Mouse (Mus musculus): Measurements from ENCODE around the gene Ndrg4. TPM values are rescaled to one million over a fixed set of nuclear protein-coding genes. Genes with fewer than 3 reads are reported as not detected.

The Ndrg4 gene
- total RNA-seq, 2 experiments from 2014 or later = 1,722 to 1,837 TPM

DNA sequence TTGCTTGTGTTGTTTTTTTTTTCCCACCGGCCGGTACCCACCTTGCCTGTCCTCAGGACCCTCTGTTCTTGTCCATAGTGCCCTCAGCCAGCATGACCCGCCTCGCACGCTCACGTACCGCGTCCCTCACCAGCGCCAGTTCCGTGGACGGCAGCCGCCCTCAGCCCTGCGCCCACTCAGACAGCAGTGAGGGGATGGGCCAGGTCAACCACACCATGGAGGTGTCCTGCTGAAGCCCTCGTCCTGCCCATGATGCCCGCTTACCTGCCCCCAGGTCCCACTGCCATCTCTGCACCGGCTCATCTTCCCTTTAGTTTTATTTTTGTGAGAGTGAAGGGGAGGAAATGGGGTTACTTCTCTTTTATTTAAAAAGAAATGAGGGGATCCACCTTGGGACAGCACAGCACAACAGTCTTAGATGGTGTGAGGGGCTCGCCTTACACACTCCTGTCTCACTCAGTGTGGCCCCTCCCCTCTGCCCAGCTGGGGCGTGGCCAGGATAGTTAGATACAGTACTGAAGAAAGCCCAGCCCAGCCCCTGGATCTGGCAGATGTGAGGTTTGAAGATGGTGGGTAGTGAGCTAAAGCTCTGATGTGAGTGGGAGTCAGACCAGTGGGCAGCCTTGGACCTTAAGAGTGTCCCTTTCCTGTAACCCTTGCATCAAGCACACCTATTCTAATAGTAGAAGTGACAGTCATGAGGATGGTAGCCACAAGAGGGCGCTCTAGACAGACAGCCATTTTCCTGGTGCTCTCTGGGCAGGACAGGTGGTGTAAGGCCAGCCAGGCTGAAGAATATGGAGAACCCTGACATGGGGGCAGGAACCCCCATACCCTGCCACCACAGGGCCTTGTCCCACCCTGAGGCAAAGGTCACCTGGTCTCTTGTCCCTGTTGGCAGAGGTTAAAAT is 36.6 kb downstream of the Ndrg4 start:
- peak in 1 of 2 experiments; percentile 70 for DNase-seq (ENCODE audit: low spot score in 2 of 2)
- intact Hi-C loops (cut with DNase I) = no loop called here

DNA sequence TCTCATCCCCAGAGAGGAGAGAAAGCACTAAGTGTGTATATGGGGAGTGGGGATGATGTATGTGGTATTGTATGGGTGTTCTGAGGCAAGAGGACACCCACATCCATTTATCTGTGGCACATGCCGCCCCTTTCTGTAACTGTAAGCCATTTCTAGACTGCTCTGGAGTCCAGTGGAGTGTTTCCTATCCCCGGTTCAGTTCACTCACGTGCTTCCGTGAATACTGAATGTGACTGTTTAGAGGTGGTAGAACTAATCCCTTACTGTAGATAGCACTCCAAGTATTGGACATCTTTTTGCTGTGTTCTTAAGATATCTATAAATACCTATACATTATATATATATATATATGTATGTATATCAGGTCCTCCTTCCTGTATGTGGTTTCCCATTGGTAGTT is 37.6 kb downstream of the Ndrg4 start:
- no peak for DNase-seq (ENCODE audit: low spot score in 2 of 2)
- intact Hi-C loops (cut with DNase I) = no loop called here

DNA sequence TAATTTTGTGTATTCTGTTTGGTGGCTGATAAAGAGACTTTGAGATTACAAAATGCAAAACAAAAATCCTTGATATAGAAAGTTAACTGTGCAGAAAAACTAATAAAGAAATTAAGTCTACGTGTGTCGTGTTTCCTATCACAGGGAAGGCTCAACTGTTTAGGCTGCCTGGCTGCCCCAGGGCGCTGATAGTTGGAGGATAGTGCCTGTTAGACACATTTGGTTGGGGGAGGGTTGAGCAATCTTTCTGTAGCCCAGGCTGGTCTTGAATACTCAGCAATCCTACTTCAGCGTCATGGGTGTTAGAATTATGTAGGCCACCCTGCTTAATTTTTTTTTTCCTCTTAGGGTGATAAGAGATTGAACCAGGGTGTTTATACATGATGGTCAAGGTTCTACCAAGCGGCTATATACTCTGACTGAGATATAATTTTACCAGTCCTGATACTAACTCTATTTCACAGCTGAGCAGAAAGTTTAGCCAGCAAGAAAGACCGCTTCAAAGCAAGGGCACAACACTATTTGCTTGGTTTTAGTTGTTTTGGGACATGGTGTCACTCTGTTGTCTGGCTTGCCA is 38.1 kb downstream of the Ndrg4 start:
- DNase-seq (ENCODE audit: low spot score in 2 of 2) = no peak
- intact Hi-C loops (cut with DNase I) = loop anchor here (5.0 kb wide), 1 partner anchor 117 kb away; no protein-coding TSS in a partner anchor

DNA sequence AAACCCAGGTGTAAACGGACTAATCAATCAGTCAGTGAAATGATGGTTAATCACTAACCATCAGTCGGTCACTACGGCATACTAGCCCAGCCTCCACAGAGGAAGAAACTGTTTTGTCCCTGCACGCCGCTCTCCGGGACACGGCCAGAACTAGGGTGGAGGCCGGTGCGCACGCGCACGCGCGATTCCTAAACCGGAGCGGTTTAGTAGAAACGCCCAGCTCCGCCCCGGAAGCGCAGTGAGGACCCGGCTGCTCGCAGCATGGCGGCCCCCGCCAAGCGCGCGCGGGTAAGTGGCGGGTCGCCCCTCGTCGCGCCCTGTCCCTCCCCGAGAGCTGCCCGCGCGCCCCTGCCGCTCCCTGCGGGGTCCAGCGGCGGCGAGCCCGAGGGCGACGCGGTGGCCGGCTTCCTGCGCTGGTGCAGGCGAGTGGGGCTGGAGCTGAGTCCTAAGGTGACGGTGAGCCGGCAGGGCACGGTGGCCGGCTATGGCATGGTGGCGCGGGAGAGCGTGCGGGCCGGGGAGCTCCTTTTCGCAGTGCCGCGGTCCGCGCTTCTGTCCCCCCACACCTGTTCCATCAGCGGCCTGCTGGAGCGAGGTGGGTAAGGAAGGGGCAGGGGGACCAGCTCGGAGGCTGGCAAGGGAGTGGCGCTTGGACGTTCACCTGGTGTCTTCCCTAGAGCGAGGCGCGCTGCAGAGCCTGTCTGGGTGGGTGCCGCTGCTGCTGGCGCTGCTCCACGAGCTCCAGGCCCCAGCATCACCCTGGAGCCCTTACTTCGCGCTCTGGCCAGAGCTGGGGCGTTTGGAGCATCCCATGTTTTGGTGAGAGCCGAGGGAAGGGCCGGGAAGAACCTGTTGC is 39.1 kb downstream of the Ndrg4 start, which contains the start of gene Setd6:
Gene Setd6 (plus strand): TSS at position 206 of the 856 bp plus-strand sequence.
- DNase-seq (ENCODE audit: low spot score in 2 of 2) = peak; percentile 88
- intact Hi-C loops (cut with DNase I) = loop anchor here (5.0 kb wide), 1 partner anchor 116 kb away; no protein-coding TSS in a partner anchor

DNA sequence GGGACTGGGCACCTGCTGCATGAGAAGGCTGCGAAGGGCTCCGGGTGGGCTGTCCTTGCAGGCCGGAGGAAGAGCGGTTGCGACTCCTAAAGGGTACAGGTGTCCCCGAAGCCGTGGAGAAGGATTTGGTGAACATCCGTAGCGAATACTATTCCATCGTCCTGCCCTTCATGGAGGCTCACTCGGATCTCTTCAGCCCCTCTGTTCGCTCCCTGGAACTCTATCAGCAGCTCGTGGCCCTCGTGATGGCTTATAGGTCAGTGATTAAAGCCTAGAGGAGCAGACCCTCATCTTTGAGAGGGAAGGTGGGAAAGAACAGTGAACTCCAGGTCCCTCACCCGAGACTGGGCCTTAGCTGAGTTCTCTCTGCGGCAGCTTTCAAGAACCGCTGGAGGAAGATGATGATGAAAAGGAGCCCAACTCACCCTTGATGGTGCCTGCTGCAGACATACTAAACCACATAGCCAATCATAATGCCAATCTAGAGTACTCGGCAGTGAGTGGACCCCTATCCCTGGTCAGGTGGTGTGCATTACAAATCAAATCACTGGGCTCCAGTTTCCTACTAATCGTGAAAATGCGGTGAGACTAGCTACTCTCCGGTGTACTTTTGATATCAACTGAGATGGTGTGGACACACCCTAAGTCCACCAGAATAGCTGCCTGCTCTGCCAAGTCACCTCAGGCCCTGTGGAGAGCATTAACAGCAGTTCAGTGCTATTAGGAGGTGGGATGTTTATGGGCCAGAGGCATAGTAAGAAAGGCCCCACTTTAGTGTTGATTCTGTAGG is 40.0 kb downstream of the Ndrg4 start:
- no peak for DNase-seq (ENCODE audit: low spot score in 2 of 2)

DNA sequence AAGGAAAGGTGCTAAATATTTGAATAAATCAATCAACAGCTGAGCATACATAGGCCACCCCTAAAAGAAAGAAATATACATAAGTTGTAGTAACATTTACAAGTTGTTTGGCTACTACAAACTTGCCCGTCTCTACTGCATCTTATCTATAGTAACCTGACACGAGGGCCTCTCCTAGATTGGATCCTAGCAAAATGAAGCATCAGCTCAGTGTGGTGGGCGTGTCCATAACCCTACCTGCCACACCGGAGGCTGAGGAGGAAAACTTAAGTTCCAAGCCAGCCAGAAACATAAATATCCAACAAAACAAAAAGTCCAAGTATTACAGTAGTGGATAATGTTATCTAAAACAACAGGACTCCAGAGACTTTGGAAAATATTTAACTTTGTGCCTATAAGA is 50.8 kb downstream of the Ndrg4 start:
- intact Hi-C loops (cut with DNase I) = no loop called here
- DNase-seq (ENCODE audit: low spot score in 2 of 2) = no peak

More for the DNA sequence above, 40.0 kb downstream of the Ndrg4 start:
- intact Hi-C loops (cut with DNase I) = loop anchor here (5.0 kb wide), 1 partner anchor 116 kb away; no protein-coding TSS in a partner anchor

DNA sequence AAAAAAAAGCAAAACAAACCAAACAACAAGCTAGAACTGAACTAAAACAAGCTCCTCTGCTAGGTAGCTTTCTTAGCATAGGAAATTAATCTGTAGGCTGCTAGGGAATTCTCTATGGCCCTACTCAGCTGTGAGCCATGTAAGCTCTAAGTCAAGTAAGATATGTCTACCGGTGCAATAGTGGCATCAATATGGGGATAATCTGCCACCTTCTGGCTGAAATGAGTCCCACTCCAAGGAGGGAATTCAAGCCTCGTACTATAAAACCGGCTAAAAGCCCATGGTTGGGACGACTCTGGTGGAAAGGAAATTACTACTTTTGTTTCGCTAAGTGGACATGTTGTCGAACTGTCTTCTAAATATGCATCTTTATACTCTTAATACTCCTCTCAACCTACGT is 61.8 kb downstream of the Ndrg4 start:
- no peak for DNase-seq (ENCODE audit: low spot score in 2 of 2)
- intact Hi-C loops (cut with DNase I) = no loop called here

DNA sequence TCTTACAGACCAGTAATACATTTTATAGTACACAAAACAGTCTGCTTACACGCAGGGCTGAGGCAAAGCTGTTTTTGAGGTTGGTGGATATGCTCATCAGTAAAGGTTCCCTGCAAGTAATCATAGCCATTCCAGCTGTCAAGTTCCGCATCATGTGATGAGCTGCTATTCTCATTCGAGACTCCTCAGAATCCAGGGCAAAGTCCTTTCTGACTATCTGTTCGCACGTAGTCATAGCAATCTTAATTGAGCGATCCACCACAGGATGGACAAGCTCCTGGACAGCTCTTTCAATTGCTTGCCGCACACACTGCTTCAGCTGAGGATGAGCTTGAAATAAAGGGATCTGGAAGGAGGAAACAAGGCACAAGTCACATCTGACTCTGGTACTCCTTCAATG is 65.0 kb downstream of the Ndrg4 start:
- no peak for DNase-seq (ENCODE audit: low spot score in 2 of 2)
- intact Hi-C loops (cut with DNase I) = loop anchor here (10.0 kb wide), 1 partner anchor 257 kb away; no protein-coding TSS in a partner anchor

DNA sequence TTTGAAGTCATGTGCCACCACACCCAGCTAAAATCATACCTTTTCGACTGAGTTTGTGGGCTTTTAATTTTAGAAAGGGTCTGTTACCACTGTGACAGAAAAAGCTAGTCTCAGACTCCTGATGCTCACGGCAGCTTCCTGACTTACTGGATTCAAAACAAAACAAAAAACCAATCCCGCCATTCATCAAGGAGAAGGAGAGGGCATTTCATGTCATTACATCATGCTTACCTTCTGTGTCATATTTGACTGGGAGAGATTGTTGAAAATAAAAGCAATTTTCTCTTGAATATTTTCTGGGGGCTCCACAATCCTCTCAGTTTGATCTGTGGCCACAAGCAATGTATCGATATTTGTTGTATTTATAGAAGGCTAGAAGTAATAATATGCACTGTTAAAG is 71.2 kb downstream of the Ndrg4 start:
- no peak for DNase-seq (ENCODE audit: low spot score in 2 of 2)
- intact Hi-C loops (cut with DNase I) = loop anchor here (10.0 kb wide), 1 partner anchor 263 kb away; no protein-coding TSS in a partner anchor

DNA sequence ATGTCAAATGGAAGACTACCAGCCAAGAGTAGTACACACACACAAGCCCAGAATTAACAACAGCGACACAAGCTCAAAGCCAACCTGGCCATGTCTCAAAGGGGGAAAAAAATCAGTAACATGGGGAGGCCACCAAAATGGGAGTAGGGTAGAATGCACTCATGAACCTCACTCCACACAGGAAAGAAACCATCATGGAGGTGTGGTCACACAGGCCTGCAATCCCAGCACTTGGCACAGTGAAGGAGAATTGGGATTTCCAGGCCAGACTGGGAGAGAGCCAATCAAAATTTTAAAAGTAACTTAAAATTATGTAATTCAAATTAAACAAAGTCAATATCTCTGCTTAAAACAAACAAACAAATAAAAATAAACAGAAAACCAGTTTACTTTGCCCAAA is 75.1 kb downstream of the Ndrg4 start:
- intact Hi-C loops (cut with DNase I) = no loop called here
- DNase-seq (ENCODE audit: low spot score in 2 of 2) = no peak

DNA sequence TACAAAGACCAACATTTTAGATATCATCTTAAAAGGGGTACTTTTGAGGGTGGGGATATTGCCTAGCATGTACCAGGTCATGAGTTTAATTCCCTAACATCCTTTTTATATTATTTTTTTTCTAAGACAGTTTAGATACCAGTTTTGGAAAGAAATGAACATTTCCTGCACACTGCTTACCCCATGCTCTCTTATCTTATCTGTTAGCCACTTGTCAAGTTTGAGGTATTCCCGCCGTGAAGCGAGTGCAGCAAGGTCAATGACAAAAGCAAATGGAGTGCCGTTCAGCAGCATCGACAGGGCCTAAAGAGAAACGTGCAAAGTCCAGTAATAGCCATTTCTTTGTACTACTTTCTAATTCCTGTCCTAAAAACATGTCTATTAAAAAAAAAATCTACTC is 83.5 kb downstream of the Ndrg4 start:
- DNase-seq (ENCODE audit: low spot score in 2 of 2) = no peak
- intact Hi-C loops (cut with DNase I) = loop anchor here (10.0 kb wide), 1 partner anchor 154 kb away; no protein-coding TSS in a partner anchor

DNA sequence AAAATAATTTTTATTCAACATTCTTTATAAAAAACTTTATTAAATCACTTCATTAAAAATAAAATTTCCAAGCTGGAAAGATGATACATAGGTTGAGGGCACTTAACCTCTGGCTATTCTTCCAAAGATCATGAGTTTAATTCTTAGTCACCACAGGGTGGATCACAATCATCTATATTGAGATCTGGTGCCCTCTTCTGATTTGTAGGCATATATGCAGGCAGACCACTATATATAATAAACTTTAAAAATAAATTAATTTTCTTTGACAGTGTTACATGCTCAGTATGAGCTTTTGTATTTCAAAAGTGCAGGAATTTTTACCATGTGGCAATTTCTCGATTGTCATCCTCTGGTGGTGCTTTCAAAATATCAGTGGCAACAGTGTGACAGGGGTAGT is 87.4 kb downstream of the Ndrg4 start:
- intact Hi-C loops (cut with DNase I) = loop anchor here (10.0 kb wide), 1 partner anchor 151 kb away; no protein-coding TSS in a partner anchor
- no peak for DNase-seq (ENCODE audit: low spot score in 2 of 2)

Small RNA genes within 50 kb of the gene (microRNA-seq; reads per million reads assigned to microRNA genes)
- gene Mir7073 = 4.6 reads per million, percentile 14 among the genes with 10 or more reads in this experiment

Other genes with a start within 250 kb of the Ndrg4 start
- 10 to 100 TPM; 49.3 to 66.1 TPM for gene Cfap20, start 242.1 kb upstream of the Ndrg4 start, total RNA-seq (2021)
- gene Csnk2a2, start 186.9 kb upstream of the Ndrg4 start, total RNA-seq (2021) = 10 to 100 TPM; 77.7 to 90.3 TPM
- 1 to 10 TPM; 1.3 to 3.0 TPM for gene Ccdc113, start 142.9 kb upstream of the Ndrg4 start, total RNA-seq (2021)
- under 1 TPM in 1 of 2 experiments, not detected in 1; 0.27 TPM for gene Prss54, start 100.6 kb upstream of the Ndrg4 start, total RNA-seq (2021)
- 1 to 10 TPM; 2.5 to 2.7 TPM for gene Gins3, start 43.5 kb upstream of the Ndrg4 start, total RNA-seq (2021)
- gene Setd6, start 38.9 kb downstream of the Ndrg4 start, total RNA-seq (2021) = 10 to 100 TPM; 16.5 to 19.7 TPM
- gene Cnot1, start 130.5 kb downstream of the Ndrg4 start, total RNA-seq (2021) = 100 to 1,000 TPM; 115 to 131 TPM
- 10 to 100 TPM; 86.8 to 94.0 TPM for gene Sap18b, start 148.4 kb downstream of the Ndrg4 start, total RNA-seq (2021)
- gene Slc38a7, start 176.6 kb downstream of the Ndrg4 start, total RNA-seq (2021) = 10 to 100 TPM; 24.4 to 30.5 TPM
- gene Got2, start 211.6 kb downstream of the Ndrg4 start, total RNA-seq (2021) = 100 to 1,000 TPM; 211 to 254 TPM

Data from left cerebral cortex, postnatal 36 days (tissue).